Mouse (Mus musculus): ENCODE measurements around the gene Mrpl51.

DNA sequence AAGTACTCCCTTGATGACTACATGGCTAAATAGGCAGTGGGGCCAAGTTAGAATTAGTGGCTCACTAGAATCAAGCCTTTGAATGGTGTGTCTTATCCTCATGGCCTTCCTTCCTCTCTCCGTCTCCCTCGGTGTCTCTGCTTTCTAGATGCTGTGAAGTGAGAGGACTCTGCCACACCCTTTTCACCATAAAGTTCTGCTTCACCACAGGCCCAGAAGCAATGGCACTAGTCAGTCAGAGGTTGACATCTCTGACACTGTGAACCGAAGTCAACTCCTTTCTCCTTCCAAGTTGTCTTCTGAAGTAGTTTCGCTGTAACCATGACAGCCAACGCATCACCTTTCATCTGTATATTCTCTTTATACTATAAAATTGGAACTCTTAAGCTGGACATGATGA is 47.9 kb downstream of the Mrpl51 start:
- TF ChIP-seq CTCF (IDR thresholded peaks at IDR 0.05; ENCODE audit: low read depth) (no peak), EP300 (optimal IDR thresholded peaks at IDR 0.05) (no peak)

All from stomach, postnatal 0 days (tissue).